Mouse (Mus musculus) thymus, adult 2 months (tissue): ENCODE measurements around the gene Muc1.

ENCODE experiments used
- CTCF ChIP-seq: fragments of 200-500 bp; IDR thresholded peaks from 2 replicates; pipeline ENCODE4 v1.5.1; 2012; ENCODE audit warnings: mild to moderate bottlenecking, control low read depth, low read length, moderate library complexity, borderline replicate concordance; ENCODE audit not compliant: control insufficient read depth, poor library complexity, insufficient read depth; ENCODE audit errors: extremely low read depth
- POLR2A ChIP-seq: fragments of 200-500 bp; IDR thresholded peaks from 2 replicates; pipeline ENCODE4 v1.6.1; 2012; ENCODE audit warnings: mild to moderate bottlenecking, low read length, control low read depth, moderate library complexity; ENCODE audit not compliant: control insufficient read depth, poor library complexity, insufficient read depth; ENCODE audit errors: extremely low read depth

- TF ChIP-seq CTCF (no peak), POLR2A (no peak)
These were observed 22.2 kb upstream of the Muc1 start for GRCm38 (mm10) chr3:89206695-89207094.
